ENCODE assay signal across 8 mouse cellular contexts in genomic region chr11:120184371-120185315, GRCm38 (mm10). TPM values are rescaled to one million over a fixed set of nuclear protein-coding genes. Genes with fewer than 3 reads are reported as not detected.
DNase-seq lines count a peak whose midpoint lies in the region; ATAC-seq lines count a peak whose summit lies in the region.

No protein-coding gene starts in this region.

- H3K9ac ChIP-seq in forebrain, embryonic 14.5 days (ENCODE audit: low read length) = peak overlapping the region; percentile 99
- H3K9ac ChIP-seq in intestine, embryonic 15.5 days = peak overlapping the region; percentile 94
- no peak overlapping the region for H3K9ac ChIP-seq in liver, embryonic 15.5 days

- H3K36me3 ChIP-seq in forebrain, embryonic 14.5 days (ENCODE audit: control insufficient read depth, insufficient read depth, low read length) = peaks cover 6% of the 10 kb centered on the region; the same call in 1 of the 2 replicates
- no peaks in the 10 kb centered on the region for H3K36me3 ChIP-seq in intestine, embryonic 15.5 days
- H3K36me3 ChIP-seq in liver, embryonic 15.5 days (replicated peaks) = no peaks in the 10 kb centered on the region

- no peaks in the 10 kb centered on the region for H3K9me3 ChIP-seq in forebrain, embryonic 14.5 days (replicated peaks; ENCODE audit: control insufficient read depth, low read length)
- H3K9me3 ChIP-seq in intestine, embryonic 15.5 days = no peaks in the 10 kb centered on the region
- no peaks in the 10 kb centered on the region for H3K9me3 ChIP-seq in liver, embryonic 15.5 days (replicated peaks)

- H3K27me3 ChIP-seq in forebrain, embryonic 14.5 days (replicated peaks; ENCODE audit: control insufficient read depth, insufficient read depth, low read length) = no peaks in the 10 kb centered on the region
- no peaks in the 10 kb centered on the region for H3K27me3 ChIP-seq in intestine, embryonic 15.5 days (replicated peaks)
- peaks cover 77% of the 10 kb centered on the region for H3K27me3 ChIP-seq in liver, embryonic 15.5 days

- peaks cover 35% of the 10 kb centered on the region for H3K4me1 ChIP-seq in forebrain, embryonic 14.5 days (ENCODE audit: control insufficient read depth, insufficient read depth, low read length)
- H3K4me1 ChIP-seq in intestine, embryonic 15.5 days (replicated peaks) = peaks cover 36% of the 10 kb centered on the region
- peaks cover 37% of the 10 kb centered on the region for H3K4me1 ChIP-seq in liver, embryonic 15.5 days (replicated peaks)

- no peak for ATAC-seq in forebrain, embryonic 14.5 days
- peak; percentile 82 for ATAC-seq in intestine, embryonic 15.5 days
- ATAC-seq in liver, embryonic 15.5 days (ENCODE audit: insufficient read depth) = peak; percentile 60; the same call in 1 of the 2 replicates

- WGBS in forebrain, embryonic 14.5 days = 9% methylated on average over 16 of the region's 16 CpGs
- WGBS in intestine, embryonic 15.5 days = 11% methylated on average over 16 of the region's 16 CpGs
- 25% methylated on average over 16 of the region's 16 CpGs for WGBS in liver, embryonic 15.5 days (ENCODE audit: insufficient replicate concordance)

- peak; percentile 32 for DNase-seq in urinary bladder, postnatal 14 days (ENCODE audit: low spot score)
- no peak for DNase-seq in urinary bladder, postnatal 10 days (ENCODE audit: low spot score)
- DNase-seq in forebrain, embryonic 14.5 days (ENCODE audit: low spot score) = peak; percentile 67
- peak; percentile 75 for DNase-seq in retina, postnatal 1 day
- DNase-seq in right cerebral cortex, adult 2 months (ENCODE audit: low spot score in 2 of 2) = no peak
- DNase-seq in urinary bladder, postnatal 25 days (ENCODE audit: low spot score) = no peak

- H3K4me2 ChIP-seq in forebrain, embryonic 14.5 days (ENCODE audit: low read length) = peak overlapping the region; percentile 92
- H3K4me2 ChIP-seq in intestine, embryonic 15.5 days (replicated peaks) = peak overlapping the region; percentile 79
- H3K4me2 ChIP-seq in liver, embryonic 15.5 days = peak overlapping the region; percentile 70

- H3K4me3 ChIP-seq in forebrain, embryonic 14.5 days (ENCODE audit: low read depth, low read length) = peak overlapping the region; percentile 94
- peak overlapping the region; percentile 80 for H3K4me3 ChIP-seq in intestine, embryonic 15.5 days (replicated peaks)
- H3K4me3 ChIP-seq in liver, embryonic 15.5 days (replicated peaks) = 0 out of 2 replicates have a peak overlapping the region, but pooled peaks have one; percentile 35

- H3K27ac ChIP-seq in forebrain, embryonic 14.5 days (ENCODE audit: low read depth, low read length) = peak overlapping the region; percentile 87
- peak overlapping the region; percentile 96 for H3K27ac ChIP-seq in intestine, embryonic 15.5 days
- peak overlapping the region; percentile 79 for H3K27ac ChIP-seq in liver, embryonic 15.5 days (replicated peaks)

RNA-seq across cellular contexts. Expression of gene Slc38a10, which starts 33.5 kb away (rescaled TPM):
- polyA plus RNA-seq in forebrain, embryonic 14.5 days (2014; fragmentation: Nextera tagmentation; extraction: Ambion mirVana) = 53.6 and 72.5 TPM in 2 replicates
- 81.8 and 88.2 TPM in 2 replicates for polyA plus RNA-seq in intestine, embryonic 15.5 days (2015; fragmentation: Nextera tagmentation; extraction: Ambion mirVana)
- 34.0 and 38.8 TPM in 2 replicates for polyA plus RNA-seq in liver, embryonic 15.5 days (2015; fragmentation: Nextera tagmentation; extraction: Ambion mirVana)

RNA-seq across cellular contexts. Expression of gene Bahcc1, which starts 48.1 kb away (rescaled TPM):
- 12.6 and 14.5 TPM in 2 replicates for polyA plus RNA-seq in forebrain, embryonic 14.5 days (2014; fragmentation: Nextera tagmentation; extraction: Ambion mirVana)
- polyA plus RNA-seq in intestine, embryonic 15.5 days (2015; fragmentation: Nextera tagmentation; extraction: Ambion mirVana) = 5.8 and 7.1 TPM in 2 replicates
- 0.91 and 1.0 TPM in 2 replicates for polyA plus RNA-seq in liver, embryonic 15.5 days (2015; fragmentation: Nextera tagmentation; extraction: Ambion mirVana)

Comparison
In these comparisons a context has a peak if more than half of its experiments do, and no peak if none do; other contexts are left out.
1. DNase-seq: peak in urinary bladder, postnatal 14 days (single experiment), forebrain, embryonic 14.5 days (single experiment) and retina, postnatal 1 day (single experiment); none in urinary bladder, postnatal 10 days (single experiment), right cerebral cortex, adult 2 months (0 of 2) and urinary bladder, postnatal 25 days (single experiment).
2. H3K4me3 ChIP-seq: peak in every context shown above with its lines; median percentile 94 in forebrain, embryonic 14.5 days; 80 in intestine, embryonic 15.5 days; 35 in liver, embryonic 15.5 days.
3. Peak in every context shown above with its lines, with median percentiles within 50 percentile points of each other: H3K27ac ChIP-seq and H3K4me2 ChIP-seq.